Mouse (Mus musculus) kidney, postnatal 14 days (tissue): ENCODE measurements around the gene Rab40c.

Experiments
- DNase-seq: peaks from one replicate; pipeline ENCODE4 v3.0.0; 2022; ENCODE audit warnings: mixed read lengths

Rab40c gene

GRCm38 (mm10) chr17:25919144-25919785 lies at the start of gene Rab40c:
Gene Rab40c (minus strand): TSS chr17:25919727.
- no peak for DNase-seq

DNA sequence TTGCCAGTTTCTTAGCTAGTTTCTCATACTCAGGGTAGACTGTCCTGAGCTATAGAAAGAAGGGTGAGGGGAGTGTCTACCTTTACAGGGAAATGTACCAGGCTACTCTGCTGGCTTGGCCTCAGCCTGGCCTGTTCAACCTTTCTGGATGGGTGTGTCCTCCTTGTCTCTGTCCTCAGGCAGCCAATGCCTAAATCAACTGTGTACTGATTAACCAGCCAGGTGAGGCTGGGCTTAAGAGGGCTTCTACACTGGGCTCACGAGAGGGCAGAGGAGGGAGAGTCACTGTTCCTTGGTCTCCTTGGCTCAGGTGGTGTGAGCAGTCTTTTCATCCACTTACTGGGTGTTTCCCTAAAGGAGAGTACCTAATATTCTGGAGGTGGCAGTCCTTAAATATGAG lies 48.6 kb upstream of the Rab40c start:
- DNase-seq = peak; percentile 80

GRCm38 (mm10) chr17:25967652-25968051 lies 48.1 kb upstream of the Rab40c start:
- DNase-seq = peak; percentile 63

DNA sequence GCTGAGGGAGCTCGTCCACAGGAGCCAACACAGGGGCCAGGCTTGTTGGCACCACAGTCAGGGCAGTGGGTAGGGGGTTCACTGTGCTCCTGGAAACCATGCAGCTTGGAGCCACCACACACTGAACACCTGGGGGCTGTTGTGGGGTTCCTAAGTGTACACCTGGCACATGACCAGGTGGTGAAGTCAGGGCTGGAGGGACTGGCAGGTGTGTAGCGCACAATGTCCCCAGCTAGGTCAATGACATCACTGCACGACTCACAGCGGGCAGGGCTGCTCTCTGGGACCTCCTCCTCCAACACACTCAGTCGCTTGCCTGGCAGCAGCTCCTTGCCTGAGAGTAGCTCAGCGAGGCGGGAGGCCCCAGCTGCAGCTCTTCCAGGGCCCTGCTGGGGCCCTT lies 44.7 kb upstream of the Rab40c start:
- no peak for DNase-seq

DNA sequence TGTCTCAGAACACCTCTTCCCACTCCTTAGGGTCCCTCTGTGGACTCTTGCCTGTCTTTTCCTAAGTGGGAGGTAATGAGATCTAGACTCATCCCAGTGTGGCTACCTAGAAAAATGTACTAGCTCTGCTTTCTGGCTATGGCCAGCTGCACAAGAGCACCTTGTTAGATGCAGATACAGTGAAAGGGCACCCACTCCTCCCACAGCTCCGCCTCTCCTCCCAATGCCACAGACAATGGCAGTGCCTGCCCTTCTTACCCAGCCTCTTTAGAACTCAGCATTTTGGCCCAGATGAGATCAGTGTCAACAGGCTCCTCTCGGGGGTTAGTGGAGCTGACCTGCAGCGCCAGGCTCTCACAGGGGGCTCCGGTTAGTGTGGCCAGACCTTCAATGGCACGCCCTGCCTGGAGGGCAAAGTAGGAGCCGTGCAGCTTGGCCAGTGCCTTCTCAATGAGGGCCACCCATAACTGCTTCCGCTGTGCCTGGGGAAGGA lies 42.9 kb upstream of the Rab40c start:
- DNase-seq = no peak

GRCm38 (mm10) chr17:25961566-25961965 lies 42.0 kb upstream of the Rab40c start:
- no peak for DNase-seq

DNA sequence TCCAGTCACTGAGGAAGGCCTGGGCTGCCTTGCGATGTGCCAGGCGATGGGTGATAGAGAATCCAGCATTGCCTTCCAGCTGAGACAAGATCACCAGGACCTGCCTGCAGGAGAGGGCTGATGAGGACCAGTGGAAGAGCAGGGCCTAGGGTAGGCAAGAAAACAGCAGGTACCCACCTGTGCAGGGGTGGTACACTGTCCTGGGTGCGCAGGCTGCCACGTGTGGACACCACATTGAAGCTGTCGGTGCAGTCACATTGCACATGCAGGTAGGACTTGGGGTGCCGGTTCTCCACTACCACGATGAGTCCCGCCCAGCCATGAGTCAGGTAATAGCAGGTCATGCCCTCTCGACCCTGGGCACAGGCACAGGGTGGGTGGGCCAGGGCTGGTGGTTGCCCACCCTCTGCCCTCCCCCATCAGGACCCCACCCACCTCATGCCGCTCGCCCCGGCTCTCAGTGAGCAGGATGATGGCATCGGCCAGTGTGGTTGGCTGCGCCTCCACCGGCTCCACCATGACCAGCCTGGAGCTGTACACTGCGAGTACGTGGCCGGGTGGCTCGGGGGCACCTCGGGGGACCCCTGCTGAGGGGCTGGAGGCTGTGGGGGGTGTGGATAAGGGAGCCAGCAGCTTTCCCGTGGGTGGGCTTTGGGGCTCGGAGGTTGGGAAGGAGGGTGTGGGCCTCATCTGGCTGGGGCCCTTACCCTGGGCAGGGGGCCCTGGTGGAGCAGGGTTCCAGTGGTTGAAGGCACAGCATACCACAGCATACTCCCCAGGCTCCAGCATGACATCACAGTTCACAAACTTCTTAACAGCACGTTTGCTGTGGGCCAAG lies 40.3 kb upstream of the Rab40c start:
- DNase-seq = no peak

DNA sequence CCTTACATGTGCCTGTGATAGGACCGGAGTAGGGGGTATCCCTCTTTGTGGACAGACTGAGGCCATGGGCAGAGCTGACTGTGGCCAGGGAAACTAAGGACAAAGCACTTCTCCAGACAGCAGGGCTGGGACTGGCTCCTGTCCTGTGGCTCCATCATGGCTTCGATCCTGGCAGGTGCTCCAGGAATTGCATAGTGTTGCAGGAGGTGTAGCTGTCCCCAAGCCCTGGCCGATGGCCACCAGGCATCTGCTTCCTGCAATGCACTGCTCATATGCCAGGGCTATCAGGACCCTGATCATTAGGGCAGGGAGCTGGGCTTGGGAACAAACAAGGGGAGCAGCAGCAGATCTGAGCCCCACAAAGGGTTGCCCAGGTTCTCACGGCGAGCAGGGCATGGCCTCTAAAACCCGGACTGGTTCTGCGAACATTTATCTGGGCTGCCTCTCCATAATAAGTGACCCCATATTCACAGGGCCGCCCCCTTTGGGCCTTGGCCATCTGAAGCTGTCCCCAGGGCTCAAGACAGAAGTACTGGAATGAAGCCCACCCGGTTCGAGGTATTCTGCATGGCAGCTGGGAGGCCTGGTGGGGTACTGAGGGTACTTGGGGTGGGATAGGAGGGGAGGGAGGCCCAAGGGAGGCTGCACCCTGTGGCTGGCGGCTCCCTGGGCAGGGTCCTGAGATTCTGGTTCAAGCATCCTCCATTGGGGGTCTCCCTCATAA lies 39.4 kb upstream of the Rab40c start:
- no peak for DNase-seq

DNA sequence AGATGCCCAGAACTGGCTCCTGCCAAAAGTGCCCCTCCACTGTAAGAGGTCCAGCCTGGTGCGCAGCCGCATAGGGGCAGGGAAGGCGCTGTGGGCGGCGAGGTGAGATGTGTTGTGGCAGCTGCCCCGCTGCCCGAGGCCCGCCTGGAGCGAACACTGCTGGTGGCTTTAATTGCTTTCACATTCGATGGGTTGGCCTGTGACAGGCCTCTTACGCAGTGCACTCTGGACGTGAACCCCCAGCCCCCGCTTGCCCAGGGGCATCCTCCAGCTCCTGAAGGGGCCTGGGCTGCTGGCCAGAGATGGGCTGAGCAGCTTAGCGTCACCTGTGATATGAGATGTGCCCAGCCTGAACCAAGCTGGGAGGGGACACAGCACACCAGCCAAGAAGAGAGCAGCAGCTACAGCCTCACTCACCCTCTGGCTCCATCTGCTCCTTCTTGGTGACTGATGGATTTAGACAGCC lies 38.1 kb upstream of the Rab40c start:
- DNase-seq = no peak

DNA sequence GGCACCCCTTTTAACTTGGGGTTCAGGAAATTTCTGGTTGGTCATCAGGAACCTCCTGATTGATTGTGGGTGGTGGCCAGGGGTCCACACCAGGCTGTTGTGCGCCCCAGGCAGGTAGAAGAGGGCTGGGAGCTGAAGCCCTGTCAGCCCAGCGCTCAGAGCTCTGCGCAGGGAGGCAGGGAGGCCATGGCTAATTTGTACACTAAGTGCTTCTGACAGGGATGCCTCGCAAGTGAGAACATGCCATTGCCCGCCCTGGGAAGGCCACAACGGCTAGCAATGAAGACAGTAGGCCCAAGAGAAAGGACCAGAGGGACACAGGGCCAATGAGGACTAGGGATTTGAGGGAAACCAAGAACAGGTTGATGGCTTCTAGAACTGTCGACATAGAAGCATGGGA lies 37.1 kb upstream of the Rab40c start:
- DNase-seq = no peak

DNA sequence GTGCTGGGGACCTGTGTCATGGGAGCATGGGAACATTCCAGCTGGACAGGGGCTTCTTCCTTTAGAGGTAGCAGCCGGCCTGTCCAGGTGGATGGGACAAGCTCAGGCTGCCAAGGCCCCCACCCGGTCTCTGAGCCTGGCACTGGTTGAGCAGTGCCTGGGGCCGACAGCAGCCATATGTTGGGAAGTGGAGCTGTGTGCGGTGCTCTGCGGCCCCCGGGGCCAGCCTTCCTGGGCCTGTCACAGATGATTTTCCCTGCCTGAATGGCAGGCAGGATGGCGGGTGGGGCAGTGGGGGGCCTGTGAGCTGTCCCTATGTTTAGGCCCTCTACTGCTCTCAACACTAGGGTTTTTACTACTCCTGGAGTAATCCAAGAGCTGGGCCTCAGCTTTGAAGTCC lies 36.7 kb upstream of the Rab40c start:
- no peak for DNase-seq

GRCm38 (mm10) chr17:25955736-25956135 lies 36.2 kb upstream of the Rab40c start:
- no peak for DNase-seq

DNA sequence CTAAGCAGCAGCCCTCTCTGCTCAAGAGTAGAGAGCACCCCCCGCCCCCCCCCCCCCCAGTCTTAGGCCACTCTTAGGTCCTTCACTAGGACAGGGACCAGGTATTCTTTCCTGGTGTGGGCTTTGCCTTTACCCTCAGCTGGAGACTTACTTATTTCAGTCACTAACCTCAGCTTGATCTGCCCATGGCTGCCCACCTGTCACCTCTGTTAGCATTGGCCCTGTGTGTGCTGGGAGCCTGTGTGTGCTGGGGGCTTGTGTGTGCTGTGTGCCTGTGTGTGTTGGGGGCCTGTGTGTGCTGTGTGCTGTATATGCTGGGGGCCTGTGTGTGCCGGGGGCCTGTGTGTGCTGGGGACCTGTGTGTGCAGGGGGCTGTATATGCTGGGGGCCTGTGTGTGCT lies 35.1 kb upstream of the Rab40c start:
- no peak for DNase-seq

DNA sequence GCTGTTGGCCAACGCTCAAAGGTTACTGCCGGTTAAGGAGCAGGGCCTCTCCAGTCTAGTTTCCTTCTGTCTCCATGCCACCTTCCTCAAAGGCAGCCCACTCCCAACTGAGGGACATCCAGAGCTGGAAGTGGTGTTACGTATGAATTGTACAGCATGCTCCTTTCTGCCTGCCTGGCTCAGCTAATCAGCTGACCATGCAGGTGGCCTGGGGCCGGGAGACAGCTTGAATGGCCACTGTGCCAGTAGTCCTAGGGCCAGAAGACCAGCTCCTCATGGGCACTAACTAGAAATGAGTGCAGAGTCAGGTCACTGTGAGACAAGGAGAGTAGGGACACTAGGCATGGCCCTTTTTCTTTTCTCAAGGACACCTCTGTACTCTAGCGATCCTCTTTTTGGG lies 33.6 kb upstream of the Rab40c start:
- DNase-seq = no peak

- DNase-seq = peak; percentile 44
Measured at GRCm38 (mm10) chr17:25951803-25952623, 32.5 kb upstream of the Rab40c start, which contains the start of gene A930017K11Rik. Gene A930017K11Rik (minus strand): TSS chr17:25952565.

- DNase-seq = no peak
Measured at GRCm38 (mm10) chr17:25951225-25951802, 31.8 kb upstream of the Rab40c start.

DNA sequence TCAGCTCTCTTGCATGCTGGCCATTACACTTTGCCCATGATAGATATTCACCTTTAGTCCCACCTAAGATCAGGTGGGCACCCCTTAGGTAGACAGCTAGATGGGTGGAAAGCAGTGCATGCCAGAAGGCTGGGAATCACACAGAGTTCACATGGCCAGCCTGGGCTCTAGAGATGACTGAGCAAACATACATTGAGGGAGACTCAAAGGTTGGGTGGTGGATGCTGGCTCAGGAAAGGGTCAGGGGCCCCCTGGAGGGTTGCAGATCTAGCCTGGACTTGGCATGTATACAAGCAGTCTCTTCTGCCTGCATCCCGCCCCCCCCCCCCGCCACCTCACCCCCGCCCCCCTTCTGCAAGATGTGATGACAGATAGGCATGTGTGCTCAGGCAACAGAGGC lies 31.2 kb upstream of the Rab40c start:
- DNase-seq = no peak

DNA sequence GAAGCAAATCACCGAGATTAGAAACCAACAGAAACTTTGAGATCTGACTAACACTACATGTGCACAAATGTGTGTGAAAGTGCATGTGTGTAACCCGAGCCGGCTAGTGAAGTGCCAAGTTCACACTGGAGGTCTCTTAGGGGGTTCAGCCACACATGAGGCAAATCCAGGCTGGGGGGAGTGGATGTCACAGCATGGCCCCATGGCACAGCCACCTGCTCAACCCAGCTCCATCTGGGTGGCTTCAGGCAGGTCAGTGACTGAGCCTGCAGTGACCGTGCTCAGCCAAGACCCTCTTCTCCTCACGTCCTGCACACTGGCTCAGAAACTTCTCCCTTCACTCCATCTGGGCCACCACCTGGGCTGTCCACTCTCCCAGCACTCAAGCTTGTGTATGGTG lies 30.5 kb upstream of the Rab40c start:
- DNase-seq = no peak

GRCm38 (mm10) chr17:25948051-25948450 lies 28.5 kb upstream of the Rab40c start:
- DNase-seq = no peak

DNA sequence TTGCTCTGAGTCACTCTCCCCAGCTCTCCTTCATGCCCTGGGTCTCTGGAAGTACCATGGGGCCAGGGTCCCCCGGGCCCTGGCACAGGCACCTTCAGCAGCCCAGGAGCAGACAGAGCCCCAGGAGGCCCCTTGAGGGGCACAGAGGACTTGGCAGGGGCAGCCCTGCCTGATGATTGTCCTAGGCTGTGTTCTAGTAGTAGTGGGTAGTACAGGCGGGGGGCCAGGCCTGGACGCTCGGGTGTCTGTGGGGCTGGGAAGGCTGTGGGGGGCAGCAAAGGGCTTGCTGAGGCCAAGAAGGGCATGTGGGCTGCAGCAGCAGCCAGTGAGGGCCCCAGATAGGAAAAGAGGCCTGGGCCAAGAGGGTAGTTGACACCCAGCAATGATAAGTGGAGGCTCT lies 28.0 kb upstream of the Rab40c start:
- no peak for DNase-seq

DNA sequence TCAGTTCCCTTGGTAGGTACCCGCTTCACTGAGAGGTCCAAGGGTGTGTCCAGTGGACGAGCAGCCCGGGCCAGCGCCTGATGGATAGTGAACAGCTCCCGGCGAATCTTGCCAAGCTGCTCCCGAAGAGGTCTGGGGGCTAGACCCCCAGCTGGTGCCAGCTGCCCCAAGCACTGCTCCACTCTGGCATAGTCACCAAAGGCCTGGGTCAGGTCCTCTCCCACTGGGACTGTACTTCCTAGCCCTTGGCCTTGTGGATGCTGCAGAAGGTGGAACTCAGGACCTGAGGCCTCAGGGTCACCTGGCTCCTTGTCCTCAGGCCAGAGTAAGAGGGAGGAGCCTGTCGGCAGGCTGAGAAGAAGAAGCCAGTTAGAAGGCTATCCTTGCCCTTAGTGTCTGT lies 27.4 kb upstream of the Rab40c start:
- DNase-seq = no peak

DNA sequence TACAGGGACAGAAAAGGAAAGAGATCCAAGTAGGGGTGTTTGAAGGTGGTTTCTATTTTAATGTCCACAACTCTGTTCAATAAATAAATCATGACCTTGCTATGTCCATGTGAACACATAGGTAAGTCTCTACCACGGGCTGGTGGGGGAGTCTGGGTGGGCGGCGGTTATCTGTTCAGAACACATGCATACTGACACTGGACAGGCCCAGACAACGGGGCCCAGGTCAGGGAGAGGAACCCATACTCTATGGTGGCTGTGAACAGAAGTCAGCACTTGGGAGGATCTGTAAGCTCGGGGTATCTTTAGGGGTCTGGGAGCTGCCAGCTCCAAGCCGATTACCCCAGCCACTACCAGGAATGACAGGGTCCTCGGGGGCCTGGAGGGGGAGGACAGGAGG lies 26.8 kb upstream of the Rab40c start:
- no peak for DNase-seq
